Mouse (Mus musculus) G1E (cell line): ENCODE measurements at regions not wholly inside any gene's neighbourhood (a gene's known extent, or its start where the extent isn't known, plus 50 kb on each side); places are given as distances from the start of the nearest gene placed in this dataset.

Experiments
- ATAC-seq: 2 replicates; pipeline ENCODE4 v1.8.0; 2016; ENCODE audit warnings: mild to moderate bottlenecking; ENCODE audit not compliant: insufficient number of reproducible peaks, poor library complexity, low FRiP score, severe bottlenecking; ENCODE audit errors: extremely low read depth
- DNase-seq: peaks from one replicate; pipeline ENCODE4 v3.0.0; 2012; ENCODE audit warnings: low spot score
- H3K27me3 ChIP-seq: 2 replicates; pipeline ENCODE4 v1.6.1; 2012; ENCODE audit warnings: mild to moderate bottlenecking, low read length, inconsistent platforms; ENCODE audit not compliant: insufficient read depth
- H3K36me3 ChIP-seq: replicated peaks from 2 replicates; pipeline ENCODE3; 2012; ENCODE audit warnings: mild to moderate bottlenecking, inconsistent platforms
- H3K4me1 ChIP-seq: 2 replicates; pipeline ENCODE4 v1.6.1; 2012; ENCODE audit warnings: low read depth, low read length, inconsistent platforms, mixed read lengths; ENCODE audit not compliant: insufficient read depth
- H3K4me3 ChIP-seq: 2 replicates; pipeline ENCODE4 v1.5.1; 2012; ENCODE audit warnings: low read depth, mild to moderate bottlenecking, inconsistent platforms, low read length, moderate library complexity, mixed read lengths
- H3K9me3 ChIP-seq: replicated peaks from 2 replicates; pipeline ENCODE4 v1.6.1; 2012; ENCODE audit warnings: inconsistent platforms
- CTCF ChIP-seq: IDR thresholded peaks from 2 replicates; pipeline ENCODE4 v1.5.1; 2012; ENCODE audit warnings: low read depth, low read length, inconsistent platforms, mixed read lengths
- GATA1 ChIP-seq: IDR thresholded peaks from 2 replicates; pipeline ENCODE4 v1.6.1; 2012; ENCODE audit warnings: borderline replicate concordance, low read length, inconsistent platforms, mixed read lengths
- GATA2 ChIP-seq: IDR thresholded peaks from 2 replicates; pipeline ENCODE4 v1.6.1; 2012; ENCODE audit warnings: low read depth, low read length, inconsistent platforms, borderline replicate concordance
- POLR2AphosphoS5 ChIP-seq: IDR thresholded peaks from 2 replicates; pipeline ENCODE4 v1.6.1; 2012; ENCODE audit warnings: low read depth, low read length, inconsistent platforms; ENCODE audit not compliant: insufficient replicate concordance
- TAL1 ChIP-seq: conservative IDR thresholded peaks from 2 replicates; pipeline ENCODE4 v1.6.1; 2012; ENCODE audit warnings: low read depth, low read length, inconsistent platforms, mixed read lengths

GRCm38 (mm10) chr9:47288587-47289199 is 241.3 kb upstream of the Cadm1 start:
- H3K4me3 ChIP-seq, result no peak overlapping the region
- H3K27me3 ChIP-seq, result no peaks in the 10 kb centered on the region
- no peak for DNase-seq
- TF ChIP-seq GATA1, result no peak
- TF ChIP-seq POLR2AphosphoS5, result no peak
- TF ChIP-seq TAL1, result no peak
- no peak for TF ChIP-seq CTCF
- TF ChIP-seq GATA2, result no peak
- no peaks in the 10 kb centered on the region for H3K36me3 ChIP-seq
- peaks cover 24% of the 10 kb centered on the region for H3K9me3 ChIP-seq
- ATAC-seq, result no peak
- no peaks in the 10 kb centered on the region for H3K4me1 ChIP-seq

GRCm38 (mm10) chr9:47300633-47301032 is 229.3 kb upstream of the Cadm1 start:
- H3K9me3 ChIP-seq, result peaks cover 12% of the 10 kb centered on the region; the same call in 1 of the 2 replicates
- TF ChIP-seq TAL1, result no peak
- TF ChIP-seq GATA1, result no peak
- TF ChIP-seq CTCF, result no peak
- TF ChIP-seq POLR2AphosphoS5, result no peak
- TF ChIP-seq GATA2, result no peak
- H3K4me1 ChIP-seq, result no peaks in the 10 kb centered on the region
- ATAC-seq, result no peak
- H3K4me3 ChIP-seq, result no peak overlapping the region
- no peaks in the 10 kb centered on the region for H3K36me3 ChIP-seq
- H3K27me3 ChIP-seq, result no peaks in the 10 kb centered on the region
- no peak for DNase-seq

GRCm38 (mm10) chr9:47307125-47307751 is 222.7 kb upstream of the Cadm1 start:
- no peak for ATAC-seq
- peaks cover 30% of the 10 kb centered on the region for H3K9me3 ChIP-seq
- no peaks in the 10 kb centered on the region for H3K36me3 ChIP-seq
- H3K27me3 ChIP-seq, result no peaks in the 10 kb centered on the region
- TF ChIP-seq CTCF, result no peak
- TF ChIP-seq TAL1, result no peak
- TF ChIP-seq GATA1, result no peak
- TF ChIP-seq POLR2AphosphoS5, result no peak
- no peak for TF ChIP-seq GATA2
- peak overlapping the region; percentile 5; the same call in 1 of the 2 replicates for H3K4me3 ChIP-seq
- DNase-seq, result no peak
- H3K4me1 ChIP-seq, result no peaks in the 10 kb centered on the region

GRCm38 (mm10) chr9:47307752-47308500 is 222.0 kb upstream of the Cadm1 start:
- Histone ChIP-seq H3K27me3 (no peaks in the 10 kb centered on the region), H3K4me1 (no peaks in the 10 kb centered on the region), H3K4me3 (no peak overlapping the region), H3K36me3 (no peaks in the 10 kb centered on the region), H3K9me3 (peaks cover 32% of the 10 kb centered on the region)
- no peak for TF ChIP-seq TAL1
- no peak for TF ChIP-seq GATA1
- TF ChIP-seq POLR2AphosphoS5, result no peak
- no peak for TF ChIP-seq GATA2
- no peak for TF ChIP-seq CTCF
- DNase-seq (no peak), ATAC-seq (no peak)

GRCm38 (mm10) chr9:47313433-47313832 is 216.5 kb upstream of the Cadm1 start:
- no peak for DNase-seq
- Histone ChIP-seq H3K9me3 (peaks cover 29% of the 10 kb centered on the region), H3K27me3 (no peaks in the 10 kb centered on the region), H3K36me3 (no peaks in the 10 kb centered on the region), H3K4me3 (no peak overlapping the region), H3K4me1 (no peaks in the 10 kb centered on the region)
- TF ChIP-seq GATA2, result no peak
- TF ChIP-seq CTCF, result no peak
- TF ChIP-seq GATA1, result no peak
- no peak for TF ChIP-seq POLR2AphosphoS5
- TF ChIP-seq TAL1, result no peak
- ATAC-seq, result no peak

- TF ChIP-seq CTCF (no peak), GATA1 (no peak)
- ATAC-seq (no peak), DNase-seq (no peak)
- Histone ChIP-seq H3K27me3 (no peaks in the 10 kb centered on the region), H3K4me1 (no peaks in the 10 kb centered on the region), H3K4me3 (no peak overlapping the region), H3K9me3 (peaks cover 29% of the 10 kb centered on the region), H3K36me3 (no peaks in the 10 kb centered on the region)
These were observed 215.7 kb upstream of the Cadm1 start for GRCm38 (mm10) chr9:47314236-47314635.
